Mouse (Mus musculus) limb, embryonic 14.5 days (tissue): ENCODE data around the gene 1110032A03Rik. TPM values are rescaled to one million over a fixed set of nuclear protein-coding genes. Genes with fewer than 3 reads are reported as not detected.

Experiments
- ATAC-seq: fragments of 200-750 bp; cut with Nextera tagmentation; 2 replicates; pipeline ENCODE4 v1.8.0; 2017; ENCODE audit warnings: low read depth, moderate number of reproducible peaks, moderate TSS enrichment; ENCODE audit not compliant: low FRiP score
- DNase-seq: peaks from one replicate; pipeline ENCODE4 v3.0.0-alpha.2; 2015; ENCODE audit warnings: low spot score
- H3K27ac ChIP-seq: fragments of 300-500 bp; sonication (generic); replicated peaks from 2 replicates; pipeline ENCODE4 v1.5.1; 2014; ENCODE audit warnings: low read depth, mild to moderate bottlenecking, low read length, moderate library complexity, mixed read lengths
- H3K27me3 ChIP-seq: fragments of 300-500 bp; sonication (generic); 2 replicates; pipeline ENCODE4 v1.6.1; 2014; ENCODE audit warnings: low read length, mixed read lengths; ENCODE audit not compliant: control insufficient read depth, insufficient read depth
- H3K36me3 ChIP-seq: fragments of 300-500 bp; sonication (generic); 2 replicates; pipeline ENCODE4 v1.6.1; 2014; ENCODE audit warnings: mild to moderate bottlenecking, low read length, moderate library complexity, mixed read lengths; ENCODE audit not compliant: control insufficient read depth, insufficient read depth
- H3K4me1 ChIP-seq: fragments of 300-500 bp; sonication (generic); 2 replicates; pipeline ENCODE4 v1.6.1; 2014; ENCODE audit warnings: antibody characterized with exemption, low read length, mixed read lengths; ENCODE audit not compliant: control insufficient read depth, insufficient read depth
- H3K4me2 ChIP-seq: fragments of 300-500 bp; sonication (generic); replicated peaks from 2 replicates; pipeline ENCODE4 v1.6.1; 2014; ENCODE audit warnings: low read depth, mild to moderate bottlenecking, low read length, moderate library complexity; ENCODE audit not compliant: severe bottlenecking
- H3K4me3 ChIP-seq: fragments of 300-500 bp; sonication (generic); replicated peaks from 2 replicates; pipeline ENCODE4 v1.5.1; 2014; ENCODE audit warnings: low read length
- H3K9ac ChIP-seq: fragments of 300-500 bp; sonication (generic); 2 replicates; pipeline ENCODE4 v1.6.1; 2014; ENCODE audit warnings: mild to moderate bottlenecking, low read depth, low read length, moderate library complexity; ENCODE audit not compliant: severe bottlenecking
- H3K9me3 ChIP-seq: fragments of 300-500 bp; sonication (generic); 2 replicates; pipeline ENCODE4 v1.6.1; 2016; ENCODE audit warnings: low read length; ENCODE audit not compliant: control insufficient read depth
- POLR2A ChIP-seq: fragments of 200-500 bp; IDR thresholded peaks from 2 replicates; pipeline ENCODE4 v1.8.0; 2012; ENCODE audit warnings: inconsistent platforms, mild to moderate bottlenecking, moderate library complexity, borderline replicate concordance; ENCODE audit not compliant: insufficient read depth, insufficient read length; ENCODE audit errors: extremely low read depth
- WGBS: fragments of 180-500 bp; shearing (Covaris S2); extraction: QIAGEN DNeasy Blood & Tissue Kit; methylation state at CpG from one replicate; pipeline ENCODE4 v1.1.7; 2014; 5-methylcytosine and 5-hydroxymethylcytosine counted together
- polyA plus RNA-seq, 2 experiments: library from polyadenylated mRNA; depleted of rRNA in 1 of 2; stranded (reverse) in 1 of 2; unstranded in 1 of 2; fragments of >200 nt; fragmentation: Nextera tagmentation in 1 of 2; extraction: Ambion mirVana in 1 of 2; gene quantifications; 2 replicates each; pipeline versions ENCODE4 v1.2.1 to v1.2.3; 2012 to 2014

Gene 1110032A03Rik
- polyA plus RNA-seq, 2 experiments = 25.5 to 27.1 TPM

DNA sequence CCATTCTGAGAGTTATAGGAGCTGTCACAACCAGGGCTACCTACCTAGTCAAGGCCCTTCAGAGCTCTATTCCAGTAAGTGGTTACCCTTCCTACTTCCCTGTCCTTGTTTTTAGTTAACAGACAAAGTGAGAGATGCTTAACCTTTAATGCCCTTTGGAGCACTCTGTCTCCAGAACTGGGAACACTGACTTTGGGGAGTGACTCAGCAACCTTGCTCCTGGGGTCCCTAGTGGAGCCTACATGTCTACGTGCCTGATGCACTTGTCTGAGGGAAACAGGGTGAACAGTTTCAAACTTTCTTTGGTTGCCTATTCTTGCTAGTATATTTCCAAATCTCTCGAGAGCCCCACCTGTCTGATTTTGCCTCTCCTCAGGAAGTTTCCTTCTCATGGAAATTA lies 32.6 kb downstream of the 1110032A03Rik start:
- no peak for TF ChIP-seq POLR2A
- H3K4me2 ChIP-seq = no peak overlapping the region
- ATAC-seq (no peak), DNase-seq (no peak)
- no peaks in the 10 kb centered on the region for H3K36me3 ChIP-seq
- no peak overlapping the region for H3K4me3 ChIP-seq
- H3K9me3 ChIP-seq = no peaks in the 10 kb centered on the region
- 74% methylated on average over 2 of the region's 2 CpGs for WGBS
- peaks cover 3% of the 10 kb centered on the region; the same call in 1 of the 2 replicates for H3K27me3 ChIP-seq
- H3K4me1 ChIP-seq = peaks cover 6% of the 10 kb centered on the region
- H3K27ac ChIP-seq = no peak overlapping the region
- no peak overlapping the region for H3K9ac ChIP-seq

DNA sequence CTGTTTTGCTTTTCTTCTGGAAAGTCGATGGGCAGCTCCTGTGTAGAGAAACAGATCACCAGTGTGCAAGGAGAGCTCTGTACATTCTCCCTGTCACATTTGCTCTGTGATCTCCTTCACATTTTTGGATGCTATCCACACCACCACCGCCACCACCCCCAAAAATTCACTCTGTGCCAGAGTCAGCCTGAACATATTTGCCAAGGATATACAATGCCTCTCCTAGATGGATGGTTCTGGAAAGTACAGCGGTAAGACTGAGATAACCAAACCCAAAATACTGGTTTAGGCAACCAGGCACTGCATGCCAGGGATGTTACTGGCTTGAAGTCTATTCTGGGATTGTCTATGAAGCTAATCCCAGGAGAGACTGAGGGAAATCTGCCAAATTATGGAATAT lies 33.1 kb downstream of the 1110032A03Rik start:
- peaks cover 6% of the 10 kb centered on the region for H3K4me1 ChIP-seq
- no peaks in the 10 kb centered on the region for H3K36me3 ChIP-seq
- H3K9me3 ChIP-seq = no peaks in the 10 kb centered on the region
- WGBS = 84% methylated on average over 3 of the region's 3 CpGs
- ATAC-seq (no peak), DNase-seq (no peak)
- TF ChIP-seq POLR2A = no peak
- no peak overlapping the region for H3K9ac ChIP-seq
- no peak overlapping the region for H3K27ac ChIP-seq
- no peak overlapping the region for H3K4me2 ChIP-seq
- no peaks in the 10 kb centered on the region for H3K27me3 ChIP-seq
- no peak overlapping the region for H3K4me3 ChIP-seq

DNA sequence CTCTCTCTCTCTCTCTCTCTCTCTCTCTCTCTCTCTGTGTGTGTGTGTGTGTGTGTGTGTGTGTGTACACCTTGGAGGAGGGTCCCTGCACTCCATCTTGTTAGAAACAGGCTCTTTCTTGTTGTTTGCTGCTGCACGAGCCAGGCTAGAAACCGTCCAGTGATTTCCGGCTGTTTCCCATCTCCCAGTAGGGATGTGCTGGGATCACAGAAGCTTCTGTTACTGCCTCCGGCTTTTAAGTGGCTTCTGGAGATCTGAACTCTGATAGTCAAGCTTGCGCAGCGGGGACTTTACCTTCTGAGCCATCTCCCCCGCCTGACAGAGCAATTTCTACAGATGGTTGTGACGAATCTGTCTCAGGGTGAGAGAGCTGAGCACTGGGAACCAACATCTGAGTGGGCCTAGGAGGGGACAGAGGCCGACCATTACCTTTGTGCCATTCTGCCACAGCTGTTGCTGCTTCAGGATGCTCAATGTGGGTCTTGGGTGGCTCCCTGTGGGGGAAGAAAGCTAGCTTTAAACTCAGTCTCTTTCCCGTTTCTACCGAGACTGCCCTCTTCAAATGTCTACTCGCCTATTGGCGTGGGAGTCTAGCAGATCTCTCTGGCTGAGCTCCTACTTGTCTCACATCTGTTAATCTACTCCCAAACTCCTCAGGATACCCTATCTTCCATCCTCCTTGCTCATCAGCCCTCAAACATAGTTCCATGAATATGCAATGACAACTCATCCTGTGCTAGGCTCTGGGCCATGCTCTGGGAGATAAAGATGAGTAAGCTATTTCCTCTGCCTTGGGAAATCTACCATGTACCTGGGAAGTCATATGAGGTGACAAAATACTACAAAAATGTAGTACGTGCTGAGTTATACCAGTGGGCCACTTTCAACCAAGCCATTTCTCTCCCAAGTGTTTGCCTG lies 34.2 kb downstream of the 1110032A03Rik start:
- Histone ChIP-seq H3K36me3 (no peaks in the 10 kb centered on the region), H3K27ac (no peak overlapping the region), H3K4me3 (no peak overlapping the region), H3K4me1 (peaks cover 1% of the 10 kb centered on the region), H3K27me3 (no peaks in the 10 kb centered on the region), H3K9ac (no peak overlapping the region), H3K4me2 (no peak overlapping the region), H3K9me3 (no peaks in the 10 kb centered on the region)
- 86% methylated on average over 14 of the region's 14 CpGs for WGBS
- no peak for TF ChIP-seq POLR2A
- DNase-seq (no peak), ATAC-seq (no peak)

DNA sequence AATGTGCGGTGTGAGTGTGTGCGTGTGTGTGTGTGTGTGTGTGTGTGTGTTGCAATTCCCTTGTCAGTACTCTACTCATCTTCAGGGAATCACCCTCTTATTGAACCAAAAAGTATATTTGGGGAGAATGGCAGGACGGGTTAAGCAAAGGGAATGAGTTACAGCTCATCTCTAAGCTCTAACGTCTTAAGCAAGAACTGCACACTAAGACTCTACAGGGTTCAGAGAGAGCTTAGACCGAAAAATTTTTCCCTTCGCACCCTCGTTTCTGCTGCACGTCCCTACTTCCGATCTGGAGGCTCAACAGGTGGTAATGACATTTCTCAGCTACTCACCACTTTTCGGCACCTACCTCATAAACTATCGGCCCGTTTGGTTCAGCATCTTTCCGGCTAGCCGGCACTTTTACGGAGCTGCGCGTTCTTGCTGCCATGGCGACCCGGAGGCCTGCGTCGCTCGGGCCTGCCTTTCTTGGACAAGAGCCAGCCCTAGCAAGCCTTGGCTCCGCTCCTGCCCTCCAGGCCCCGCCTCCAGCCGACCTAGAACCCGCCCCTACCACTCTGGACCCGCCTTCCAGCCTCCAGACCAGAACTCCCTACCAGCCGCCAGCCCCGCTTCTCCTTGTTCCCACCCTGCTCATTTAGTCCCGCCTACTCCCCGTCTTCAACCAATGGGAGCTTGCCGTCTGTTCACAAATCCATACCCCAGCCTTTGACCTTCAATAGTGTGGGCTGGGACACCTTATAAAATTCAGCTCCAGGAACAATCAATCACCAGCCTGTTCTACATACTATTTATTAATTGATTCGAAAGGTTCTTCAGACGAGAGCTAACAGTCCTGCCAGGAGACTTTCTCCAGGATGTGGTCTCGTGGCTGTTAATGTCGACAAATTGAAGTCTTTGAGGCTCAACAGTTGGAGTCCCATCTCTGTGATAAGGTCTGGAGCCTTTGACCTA lies 36.1 kb downstream of the 1110032A03Rik start, which contains the start of gene Dixdc1:
Gene Dixdc1 (minus strand): TSS at position 604 of the 957 bp plus-strand sequence.
- H3K27me3 ChIP-seq = no peaks in the 10 kb centered on the region
- peak within 1 kb of the TSS; percentile 38 for H3K4me3 ChIP-seq
- H3K9me3 ChIP-seq = no peaks in the 10 kb centered on the region
- H3K27ac ChIP-seq = no peak within 1 kb of the TSS
- peak within 1 kb of the TSS; percentile 68 for H3K4me2 ChIP-seq
- no peaks in the 10 kb centered on the region for H3K36me3 ChIP-seq
- peak; percentile 92 for DNase-seq
- 12% methylated on average over 36 of the region's 36 CpGs for WGBS
- H3K4me1 ChIP-seq = no peaks in the 10 kb centered on the region
- TF ChIP-seq POLR2A = no peak
- no peak within 1 kb of the TSS for H3K9ac ChIP-seq
- peak; percentile 96 for ATAC-seq

DNA sequence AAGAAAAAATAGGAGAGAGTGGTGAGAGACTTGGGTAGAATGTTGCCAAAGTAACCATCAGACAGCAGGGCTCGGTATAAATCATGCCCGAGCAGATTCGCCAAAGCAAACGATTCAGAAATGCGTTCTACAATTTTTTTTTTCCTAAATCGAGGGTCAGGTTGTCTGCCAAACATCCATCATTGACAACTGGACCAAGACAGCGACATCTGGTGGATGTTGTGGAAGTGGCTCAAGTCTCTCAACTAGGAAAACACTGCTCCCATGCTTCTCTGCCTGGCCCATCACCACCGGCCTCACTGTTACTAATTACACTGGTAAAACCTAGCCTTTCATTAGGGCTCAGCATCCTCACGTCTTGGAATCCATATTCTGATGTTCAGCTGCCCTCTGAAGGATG lies 40.3 kb downstream of the 1110032A03Rik start:
- no peak overlapping the region for H3K27ac ChIP-seq
- H3K36me3 ChIP-seq = no peaks in the 10 kb centered on the region
- H3K27me3 ChIP-seq = no peaks in the 10 kb centered on the region
- ATAC-seq (no peak), DNase-seq (peak; percentile 78)
- no peak overlapping the region for H3K9ac ChIP-seq
- no peaks in the 10 kb centered on the region for H3K9me3 ChIP-seq
- H3K4me2 ChIP-seq = no peak overlapping the region
- 6% methylated on average over 9 of the region's 9 CpGs for WGBS
- H3K4me3 ChIP-seq = no peak overlapping the region
- TF ChIP-seq POLR2A = no peak
- H3K4me1 ChIP-seq = no peaks in the 10 kb centered on the region
